Mouse (Mus musculus): Measurements from ENCODE around the gene Hs3st3a1. TPM values are rescaled to one million over a fixed set of nuclear protein-coding genes. Genes with fewer than 3 reads are reported as not detected.

Hs3st3a1 gene
- polyA plus RNA-seq, 1 experiment from 2014 or later = 1.9 TPM

DNA sequence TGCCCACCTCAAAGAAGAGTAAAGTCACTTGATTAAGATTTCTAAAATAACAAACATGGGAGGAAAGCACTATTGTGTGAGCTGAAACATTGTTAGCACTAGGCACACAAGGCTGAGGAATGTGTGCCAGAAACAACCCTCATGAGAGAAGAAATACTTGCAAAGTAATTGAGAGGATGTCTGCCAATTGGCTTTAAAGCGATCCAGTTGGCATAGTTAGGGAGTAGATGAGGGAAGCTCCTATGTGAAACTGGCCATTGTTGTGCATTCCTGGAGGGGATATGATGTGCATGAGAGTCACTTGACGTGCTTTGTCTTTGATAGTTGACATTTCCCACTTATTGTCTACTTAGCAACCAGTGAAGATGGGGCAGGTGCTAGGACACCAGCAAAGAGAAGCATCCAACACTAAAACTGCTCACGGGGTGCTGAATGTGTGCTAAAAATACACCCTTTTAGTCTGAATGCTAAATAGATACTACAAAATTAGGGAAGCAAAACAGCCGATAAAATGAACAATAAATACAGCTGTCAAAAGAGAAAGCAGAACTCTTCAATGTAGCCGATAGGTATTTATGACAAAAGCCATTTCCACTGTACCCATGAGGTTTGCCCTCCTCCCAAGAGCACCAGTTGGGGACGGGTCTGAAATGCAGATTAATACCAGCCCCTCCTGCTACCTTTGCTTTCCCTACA lies 83.2 kb downstream of the Hs3st3a1 start:
- Histone ChIP-seq H3K9ac (ENCODE audit: low read depth, low read length) (no peak overlapping the region), H3K4me3 (ENCODE audit: low read depth, low read length) (no peak overlapping the region), H3K27ac (ENCODE audit: low read depth, low read length) (no peak overlapping the region), H3K27me3 (ENCODE audit: control insufficient read depth, insufficient read depth, low read length) (peaks cover 28% of the 10 kb centered on the region), H3K36me3 (ENCODE audit: control insufficient read depth, insufficient read depth, low read length) (no peaks in the 10 kb centered on the region), H3K4me1 (ENCODE audit: control insufficient read depth, insufficient read depth, low read length) (no peaks in the 10 kb centered on the region), H3K4me2 (no peak overlapping the region), H3K9me3 (replicated peaks; ENCODE audit: control insufficient read depth, low read length) (no peaks in the 10 kb centered on the region)
- 78% methylated on average over 6 of the region's 6 CpGs for WGBS (ENCODE audit: insufficient replicate concordance)
- no peak for ATAC-seq (replicated peaks; ENCODE audit: insufficient number of reproducible peaks, low FRiP score, low TSS enrichment)

- H3K4me3 ChIP-seq (ENCODE audit: low read depth, low read length) = no peak overlapping the region
- no peaks in the 10 kb centered on the region for H3K36me3 ChIP-seq (ENCODE audit: control insufficient read depth, insufficient read depth, low read length)
- no peaks in the 10 kb centered on the region for H3K4me1 ChIP-seq (ENCODE audit: control insufficient read depth, insufficient read depth, low read length)
- peaks cover 21% of the 10 kb centered on the region for H3K27me3 ChIP-seq (ENCODE audit: control insufficient read depth, insufficient read depth, low read length)
- 87% methylated on average over 8 of the region's 8 CpGs for WGBS (ENCODE audit: insufficient replicate concordance)
- no peak overlapping the region for H3K9ac ChIP-seq (ENCODE audit: low read depth, low read length)
- H3K27ac ChIP-seq (ENCODE audit: low read depth, low read length) = no peak overlapping the region
- H3K4me2 ChIP-seq = no peak overlapping the region
- no peaks in the 10 kb centered on the region for H3K9me3 ChIP-seq (replicated peaks; ENCODE audit: control insufficient read depth, low read length)
- ATAC-seq (replicated peaks; ENCODE audit: insufficient number of reproducible peaks, low FRiP score, low TSS enrichment) = no peak
Measured at GRCm38 (mm10) chr11:64523993-64524570, 89.0 kb downstream of the Hs3st3a1 start.

DNA sequence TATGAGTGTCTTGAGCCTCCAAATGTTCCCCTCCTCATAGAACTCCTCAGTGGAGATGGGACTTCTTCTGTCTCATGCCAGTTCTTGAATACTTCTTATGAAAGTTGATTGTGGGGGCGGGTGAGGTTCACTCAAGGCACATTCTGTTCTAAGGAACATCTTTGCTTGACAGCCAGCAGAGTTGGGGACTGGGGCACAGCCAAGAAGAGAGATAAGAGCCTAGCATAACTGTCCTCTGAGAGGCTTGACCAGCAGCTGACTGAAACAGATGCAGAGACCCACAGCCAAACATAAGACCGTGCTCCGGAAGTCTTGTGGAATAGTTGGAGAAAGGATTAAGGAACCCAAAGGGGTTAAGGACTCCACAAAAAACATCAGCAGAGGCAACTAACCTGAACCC lies 102.1 kb downstream of the Hs3st3a1 start:
- Histone ChIP-seq H3K36me3 (ENCODE audit: control insufficient read depth, insufficient read depth, low read length) (no peaks in the 10 kb centered on the region), H3K9ac (ENCODE audit: low read depth, low read length) (no peak overlapping the region), H3K27me3 (ENCODE audit: control insufficient read depth, insufficient read depth, low read length) (no peaks in the 10 kb centered on the region), H3K4me3 (ENCODE audit: low read depth, low read length) (no peak overlapping the region), H3K27ac (ENCODE audit: low read depth, low read length) (no peak overlapping the region), H3K4me2 (no peak overlapping the region), H3K4me1 (ENCODE audit: control insufficient read depth, insufficient read depth, low read length) (peaks cover 6% of the 10 kb centered on the region), H3K9me3 (replicated peaks; ENCODE audit: control insufficient read depth, low read length) (no peaks in the 10 kb centered on the region)
- ATAC-seq (replicated peaks; ENCODE audit: insufficient number of reproducible peaks, low FRiP score, low TSS enrichment) = no peak
- WGBS (ENCODE audit: insufficient replicate concordance) = 87% methylated on average over 3 of the region's 3 CpGs

GRCm38 (mm10) chr11:64541866-64542265 lies 106.7 kb downstream of the Hs3st3a1 start:
- Histone ChIP-seq H3K4me1 (ENCODE audit: control insufficient read depth, insufficient read depth, low read length) (peaks cover 32% of the 10 kb centered on the region), H3K9ac (ENCODE audit: low read depth, low read length) (no peak overlapping the region), H3K27ac (ENCODE audit: low read depth, low read length) (no peak overlapping the region), H3K4me2 (no peak overlapping the region), H3K9me3 (replicated peaks; ENCODE audit: control insufficient read depth, low read length) (no peaks in the 10 kb centered on the region), H3K27me3 (ENCODE audit: control insufficient read depth, insufficient read depth, low read length) (no peaks in the 10 kb centered on the region), H3K4me3 (ENCODE audit: low read depth, low read length) (no peak overlapping the region), H3K36me3 (ENCODE audit: control insufficient read depth, insufficient read depth, low read length) (no peaks in the 10 kb centered on the region)
- WGBS (ENCODE audit: insufficient replicate concordance) = 69% methylated on average over 9 of the region's 9 CpGs
- ATAC-seq (replicated peaks; ENCODE audit: insufficient number of reproducible peaks, low FRiP score, low TSS enrichment) = no peak

GRCm38 (mm10) chr11:64542335-64542734 lies 107.2 kb downstream of the Hs3st3a1 start:
- no peak for ATAC-seq (replicated peaks; ENCODE audit: insufficient number of reproducible peaks, low FRiP score, low TSS enrichment)
- Histone ChIP-seq H3K27ac (ENCODE audit: low read depth, low read length) (no peak overlapping the region), H3K36me3 (ENCODE audit: control insufficient read depth, insufficient read depth, low read length) (no peaks in the 10 kb centered on the region), H3K4me1 (ENCODE audit: control insufficient read depth, insufficient read depth, low read length) (peaks cover 32% of the 10 kb centered on the region), H3K4me3 (ENCODE audit: low read depth, low read length) (no peak overlapping the region), H3K4me2 (no peak overlapping the region), H3K9me3 (replicated peaks; ENCODE audit: control insufficient read depth, low read length) (no peaks in the 10 kb centered on the region), H3K27me3 (ENCODE audit: control insufficient read depth, insufficient read depth, low read length) (no peaks in the 10 kb centered on the region), H3K9ac (ENCODE audit: low read depth, low read length) (no peak overlapping the region)
- 44% methylated on average over 6 of the region's 6 CpGs for WGBS (ENCODE audit: insufficient replicate concordance)

DNA sequence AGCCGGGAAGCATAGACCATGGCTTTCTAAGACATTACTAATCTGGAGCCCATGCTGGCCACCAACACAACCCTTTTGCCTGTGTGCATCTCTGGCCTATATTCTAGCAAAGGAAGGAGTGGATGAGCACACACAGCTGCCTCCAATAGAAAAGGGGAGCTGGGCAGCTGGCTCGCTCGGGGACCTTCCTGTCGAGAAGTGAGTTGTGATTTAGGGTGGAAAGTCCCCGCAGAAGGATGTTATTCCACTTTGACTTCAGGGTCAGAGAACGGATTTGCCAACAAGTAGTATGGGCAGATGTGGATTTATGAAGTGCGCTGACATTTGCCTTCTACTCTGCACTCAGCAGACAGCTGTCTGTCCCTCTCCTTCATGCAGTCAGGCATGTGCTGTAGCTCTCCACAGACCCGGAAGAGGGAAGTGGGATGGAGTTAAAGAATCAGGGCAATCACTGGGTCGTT lies 108.1 kb downstream of the Hs3st3a1 start:
- no peak for ATAC-seq (replicated peaks; ENCODE audit: insufficient number of reproducible peaks, low FRiP score, low TSS enrichment)
- Histone ChIP-seq H3K4me3 (ENCODE audit: low read depth, low read length) (no peak overlapping the region), H3K27ac (ENCODE audit: low read depth, low read length) (no peak overlapping the region), H3K9ac (ENCODE audit: low read depth, low read length) (no peak overlapping the region), H3K4me2 (no peak overlapping the region), H3K36me3 (ENCODE audit: control insufficient read depth, insufficient read depth, low read length) (no peaks in the 10 kb centered on the region), H3K9me3 (replicated peaks; ENCODE audit: control insufficient read depth, low read length) (no peaks in the 10 kb centered on the region), H3K27me3 (ENCODE audit: control insufficient read depth, insufficient read depth, low read length) (no peaks in the 10 kb centered on the region), H3K4me1 (ENCODE audit: control insufficient read depth, insufficient read depth, low read length) (peaks cover 32% of the 10 kb centered on the region)
- 67% methylated on average over 9 of the region's 9 CpGs for WGBS (ENCODE audit: insufficient replicate concordance)

- H3K9ac ChIP-seq (ENCODE audit: low read depth, low read length) = no peak overlapping the region
- no peaks in the 10 kb centered on the region for H3K9me3 ChIP-seq (replicated peaks; ENCODE audit: control insufficient read depth, low read length)
- no peak overlapping the region for H3K27ac ChIP-seq (ENCODE audit: low read depth, low read length)
- peaks cover 32% of the 10 kb centered on the region for H3K4me1 ChIP-seq (ENCODE audit: control insufficient read depth, insufficient read depth, low read length)
- no peak overlapping the region for H3K4me2 ChIP-seq
- no peaks in the 10 kb centered on the region for H3K27me3 ChIP-seq (ENCODE audit: control insufficient read depth, insufficient read depth, low read length)
- no peak overlapping the region for H3K4me3 ChIP-seq (ENCODE audit: low read depth, low read length)
- 0 out of 2 replicates have a peak, but pooled peaks have one; percentile 31 for ATAC-seq (replicated peaks; ENCODE audit: insufficient number of reproducible peaks, low FRiP score, low TSS enrichment)
- no peaks in the 10 kb centered on the region for H3K36me3 ChIP-seq (ENCODE audit: control insufficient read depth, insufficient read depth, low read length)
- 35% methylated on average over 5 of the region's 5 CpGs for WGBS (ENCODE audit: insufficient replicate concordance)
Measured at GRCm38 (mm10) chr11:64544236-64544635, 109.1 kb downstream of the Hs3st3a1 start.

- Histone ChIP-seq H3K36me3 (ENCODE audit: control insufficient read depth, insufficient read depth, low read length) (no peaks in the 10 kb centered on the region), H3K4me3 (ENCODE audit: low read depth, low read length) (no peak overlapping the region), H3K4me1 (ENCODE audit: control insufficient read depth, insufficient read depth, low read length) (peaks cover 16% of the 10 kb centered on the region), H3K9me3 (replicated peaks; ENCODE audit: control insufficient read depth, low read length) (no peaks in the 10 kb centered on the region), H3K4me2 (no peak overlapping the region), H3K9ac (ENCODE audit: low read depth, low read length) (no peak overlapping the region), H3K27me3 (ENCODE audit: control insufficient read depth, insufficient read depth, low read length) (no peaks in the 10 kb centered on the region), H3K27ac (ENCODE audit: low read depth, low read length) (no peak overlapping the region)
- no peak for ATAC-seq (replicated peaks; ENCODE audit: insufficient number of reproducible peaks, low FRiP score, low TSS enrichment)
- 31% methylated on average over 7 of the region's 7 CpGs for WGBS (ENCODE audit: insufficient replicate concordance)
Measured at GRCm38 (mm10) chr11:64549380-64549779, 114.2 kb downstream of the Hs3st3a1 start.

DNA sequence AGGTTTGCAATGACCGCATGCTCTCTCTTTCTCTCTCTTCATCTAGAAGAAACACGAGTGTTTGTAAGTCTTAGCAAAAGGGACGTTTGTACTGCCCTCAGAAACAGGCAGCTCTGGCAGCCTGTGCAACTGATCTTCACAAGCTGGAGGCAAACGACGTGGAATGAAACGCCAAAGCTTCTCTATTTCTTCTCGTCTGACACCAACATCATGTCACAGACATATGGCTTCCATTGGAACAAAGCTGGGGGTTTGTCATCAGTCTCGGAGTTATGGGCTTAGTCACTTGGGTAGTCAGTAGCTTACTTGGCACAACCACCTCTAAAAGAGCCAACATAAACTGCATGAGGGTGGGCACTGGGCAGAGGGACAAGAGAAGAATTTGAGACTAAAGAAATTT lies 114.8 kb downstream of the Hs3st3a1 start:
- no peaks in the 10 kb centered on the region for H3K36me3 ChIP-seq (ENCODE audit: control insufficient read depth, insufficient read depth, low read length)
- 70% methylated on average over 8 of the region's 8 CpGs for WGBS (ENCODE audit: insufficient replicate concordance)
- no peak for ATAC-seq (replicated peaks; ENCODE audit: insufficient number of reproducible peaks, low FRiP score, low TSS enrichment)
- no peak overlapping the region for H3K4me3 ChIP-seq (ENCODE audit: low read depth, low read length)
- H3K4me1 ChIP-seq (ENCODE audit: control insufficient read depth, insufficient read depth, low read length) = peaks cover 15% of the 10 kb centered on the region
- H3K27ac ChIP-seq (ENCODE audit: low read depth, low read length) = no peak overlapping the region
- H3K9ac ChIP-seq (ENCODE audit: low read depth, low read length) = no peak overlapping the region
- no peak overlapping the region for H3K4me2 ChIP-seq
- H3K9me3 ChIP-seq (replicated peaks; ENCODE audit: control insufficient read depth, low read length) = no peaks in the 10 kb centered on the region
- H3K27me3 ChIP-seq (ENCODE audit: control insufficient read depth, insufficient read depth, low read length) = no peaks in the 10 kb centered on the region
